Mouse (Mus musculus) CD4-positive, CD25-positive, alpha-beta regulatory T cell, adult 4 months (primary cell): ENCODE measurements at regions not wholly inside any gene's neighbourhood (a gene's known extent, or its start where the extent isn't known, plus 50 kb on each side); places are given as distances from the start of the nearest gene placed in this dataset.
"Not testable (repeated sequence)": the region's sequence is repeated elsewhere in the genome, so short reads cannot be mapped to it uniquely, and the experiment has no call there.

Source experiments
- ATAC-seq: one replicate; pipeline ENCODE4 v1.8.0; 2017

GRCm38 (mm10) chr3:83416536-83416935 lies 288.8 kb downstream of the Dchs2 start:
- ATAC-seq: no peak

GRCm38 (mm10) chr3:83424267-83424666 lies 296.5 kb downstream of the Dchs2 start:
- ATAC-seq: no peak

- ATAC-seq: no peak
Observed at GRCm38 (mm10) chr3:83429376-83429775, 301.6 kb downstream of the Dchs2 start.

GRCm38 (mm10) chr3:83446154-83446667 lies 318.5 kb downstream of the Dchs2 start:
- no peak for ATAC-seq

GRCm38 (mm10) chr3:83450662-83451061 lies 315.5 kb upstream of the Sfrp2 start:
- no peak for ATAC-seq

GRCm38 (mm10) chr3:83451317-83451716 lies 314.8 kb upstream of the Sfrp2 start:
- ATAC-seq: no peak

GRCm38 (mm10) chr3:83453462-83453861 lies 312.7 kb upstream of the Sfrp2 start:
- ATAC-seq: no peak

GRCm38 (mm10) chr3:83458450-83458849 lies 307.7 kb upstream of the Sfrp2 start:
- ATAC-seq: no peak

GRCm38 (mm10) chr3:83479251-83479650 lies 286.9 kb upstream of the Sfrp2 start:
- ATAC-seq: no peak

- ATAC-seq: no peak
Observed at GRCm38 (mm10) chr3:83480176-83480575, 285.9 kb upstream of the Sfrp2 start.

- ATAC-seq: no peak
Observed at GRCm38 (mm10) chr3:83486192-83486716, 279.9 kb upstream of the Sfrp2 start.

- ATAC-seq: no peak
Observed at GRCm38 (mm10) chr3:83495584-83495983, 270.5 kb upstream of the Sfrp2 start.

GRCm38 (mm10) chr3:83503901-83504300 lies 262.2 kb upstream of the Sfrp2 start:
- ATAC-seq: no peak

GRCm38 (mm10) chr3:83516614-83517013 lies 249.5 kb upstream of the Sfrp2 start:
- no peak for ATAC-seq

- ATAC-seq: no peak
Observed at GRCm38 (mm10) chr3:83517914-83518635, 248.0 kb upstream of the Sfrp2 start.

GRCm38 (mm10) chr3:83530243-83530847 lies 235.8 kb upstream of the Sfrp2 start:
- no peak for ATAC-seq

- ATAC-seq: not testable (repeated sequence)
Observed at GRCm38 (mm10) chr3:83536624-83537023, 229.5 kb upstream of the Sfrp2 start.

- ATAC-seq: no peak
Observed at GRCm38 (mm10) chr3:83537231-83537630, 228.9 kb upstream of the Sfrp2 start.

- no peak for ATAC-seq
Observed at GRCm38 (mm10) chr3:83537711-83538110, 228.4 kb upstream of the Sfrp2 start.

- no peak for ATAC-seq
Observed at GRCm38 (mm10) chr3:83538898-83539297, 227.2 kb upstream of the Sfrp2 start.

- ATAC-seq: no peak
Observed at GRCm38 (mm10) chr3:83540997-83541932, 224.9 kb upstream of the Sfrp2 start.

- no peak for ATAC-seq
Observed at GRCm38 (mm10) chr3:83552516-83553139, 213.5 kb upstream of the Sfrp2 start.
